Mouse (Mus musculus): ENCODE results near the gene Ankib1. TPM values are rescaled to one million over a fixed set of nuclear protein-coding genes. Genes with fewer than 3 reads are reported as not detected.
A peak's percentile ranks its signal among the peaks of the same experiment; 100 is the strongest.
"Not testable (repeated sequence)": the region's sequence is repeated elsewhere in the genome, so short reads cannot be mapped to it uniquely, and the experiment has no call there.

Ankib1 gene
- polyA plus RNA-seq, 2 experiments from 2014 or later, result 13.7 to 17.5 TPM

GRCm38 (mm10) chr5:3723415-3723814 is 79.3 kb downstream of the Ankib1 start:
- ATAC-seq, result no peak

- no peak for ATAC-seq
Observed at GRCm38 (mm10) chr5:3722873-3723272, 79.9 kb downstream of the Ankib1 start.

- ATAC-seq, result no peak
Observed at GRCm38 (mm10) chr5:3719371-3719770, 83.4 kb downstream of the Ankib1 start.

- ATAC-seq, result no peak
Observed at GRCm38 (mm10) chr5:3715800-3716199, 86.9 kb downstream of the Ankib1 start.

- no peak for ATAC-seq
Observed at GRCm38 (mm10) chr5:3702180-3702579, 100.5 kb downstream of the Ankib1 start.

DNA sequence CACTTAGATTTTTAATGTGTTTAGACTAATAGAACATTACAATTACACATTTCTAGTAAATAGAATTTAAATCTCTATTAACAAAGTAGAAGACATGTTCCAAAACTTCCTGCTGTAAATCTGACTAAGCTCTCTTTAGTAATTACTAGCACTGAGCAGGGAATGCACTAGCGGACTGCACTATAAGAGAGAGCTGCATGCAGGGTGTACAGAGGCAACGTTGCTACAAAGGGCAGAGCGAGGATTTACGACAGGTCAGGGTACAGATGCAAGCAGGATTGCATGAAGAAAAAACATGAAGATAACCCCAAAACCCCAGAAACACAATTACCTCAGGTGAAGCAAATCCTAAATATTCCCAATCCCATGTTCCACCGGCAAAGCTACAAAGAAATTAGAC is 102.7 kb downstream of the Ankib1 start:
- ATAC-seq, result no peak

- no peak for ATAC-seq
Observed at GRCm38 (mm10) chr5:3696031-3696430, 106.7 kb downstream of the Ankib1 start.

DNA sequence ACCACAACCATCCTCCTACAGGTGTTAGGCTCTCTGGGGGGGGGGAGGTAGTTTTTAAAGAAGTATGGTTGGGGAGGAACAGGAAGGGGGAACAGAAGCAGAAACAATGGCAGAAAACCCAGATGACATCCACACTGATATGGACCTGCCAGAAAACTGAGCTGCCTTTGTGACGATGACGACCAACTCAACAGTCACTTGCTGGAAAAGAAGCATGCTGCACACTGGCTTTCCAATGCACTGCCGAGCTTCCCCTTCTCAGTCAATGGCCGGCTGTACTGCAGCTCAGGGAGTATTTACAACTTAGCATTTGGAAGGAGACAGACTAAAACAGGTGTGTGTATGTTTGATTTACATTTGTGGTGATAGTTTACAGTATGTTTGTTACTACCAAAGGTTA is 107.5 kb downstream of the Ankib1 start:
- ATAC-seq, result no peak

GRCm38 (mm10) chr5:3692956-3693355 is 109.8 kb downstream of the Ankib1 start:
- no peak for ATAC-seq

- no peak for ATAC-seq
Observed at GRCm38 (mm10) chr5:3691283-3691682, 111.4 kb downstream of the Ankib1 start.

GRCm38 (mm10) chr5:3688298-3688697 is 114.4 kb downstream of the Ankib1 start:
- no peak for ATAC-seq

GRCm38 (mm10) chr5:3669938-3670554 is 132.7 kb downstream of the Ankib1 start:
- peak; percentile 69 for ATAC-seq

GRCm38 (mm10) chr5:3666585-3666984 is 136.1 kb downstream of the Ankib1 start:
- peak; percentile 72 for ATAC-seq

- ATAC-seq, result no peak
Observed at GRCm38 (mm10) chr5:3665225-3665624, 137.5 kb downstream of the Ankib1 start.

DNA sequence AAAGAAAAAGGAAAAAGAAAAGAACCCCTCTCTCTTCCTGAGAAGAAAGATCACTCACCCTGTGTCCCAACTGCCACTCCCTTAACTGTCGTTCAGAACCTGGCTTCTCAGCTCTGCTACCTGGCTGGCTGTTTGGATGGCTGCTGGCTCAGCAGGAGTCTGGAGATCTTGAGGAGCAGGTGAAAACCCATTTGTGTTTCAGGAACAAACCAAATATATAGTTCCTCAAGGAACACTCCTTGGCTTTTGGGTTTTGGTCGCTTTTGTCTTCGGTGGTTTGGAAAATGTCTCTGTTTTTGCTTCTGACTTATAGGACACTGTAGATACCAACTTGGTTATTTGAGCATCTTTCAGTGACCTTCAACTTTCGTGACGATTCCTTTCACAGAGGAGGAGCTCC is 145.6 kb downstream of the Ankib1 start, which contains the start of gene Gatad1:
Gatad1 (minus strand) TSS at position 101 of the 400 bp plus-strand sequence.
- ATAC-seq, result no peak

DNA sequence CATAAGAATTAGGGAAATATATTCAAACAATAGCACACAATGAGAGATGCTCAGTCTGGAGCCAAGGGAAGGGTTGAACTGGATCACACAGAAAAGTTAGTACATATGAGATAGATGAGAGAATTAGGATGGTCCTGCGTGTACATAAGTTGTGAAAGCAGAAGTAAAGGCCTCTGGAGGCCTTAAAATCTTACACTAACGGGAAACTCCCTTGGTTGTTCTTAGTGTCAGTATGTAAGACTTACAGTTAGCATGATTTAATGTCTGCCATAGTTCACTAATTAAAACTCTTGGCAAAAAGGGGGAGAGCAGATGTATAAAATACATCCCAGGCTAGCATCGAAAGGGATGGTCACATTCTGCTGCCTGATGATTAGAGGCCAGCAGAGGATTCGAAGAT is 148.9 kb downstream of the Ankib1 start:
- no peak for ATAC-seq

GRCm38 (mm10) chr5:3652903-3653575 is 149.7 kb downstream of the Ankib1 start:
- ATAC-seq, result not testable (repeated sequence)

GRCm38 (mm10) chr5:3651621-3652020 is 151.1 kb downstream of the Ankib1 start:
- ATAC-seq, result no peak

- ATAC-seq, result no peak
Observed at GRCm38 (mm10) chr5:3650881-3651280, 151.8 kb downstream of the Ankib1 start, which contains the start of gene Tmbim7. Gene Tmbim7 (plus strand): TSS chr5:3651181.

GRCm38 (mm10) chr5:3648849-3649210 is 153.9 kb downstream of the Ankib1 start:
- ATAC-seq, result no peak

DNA sequence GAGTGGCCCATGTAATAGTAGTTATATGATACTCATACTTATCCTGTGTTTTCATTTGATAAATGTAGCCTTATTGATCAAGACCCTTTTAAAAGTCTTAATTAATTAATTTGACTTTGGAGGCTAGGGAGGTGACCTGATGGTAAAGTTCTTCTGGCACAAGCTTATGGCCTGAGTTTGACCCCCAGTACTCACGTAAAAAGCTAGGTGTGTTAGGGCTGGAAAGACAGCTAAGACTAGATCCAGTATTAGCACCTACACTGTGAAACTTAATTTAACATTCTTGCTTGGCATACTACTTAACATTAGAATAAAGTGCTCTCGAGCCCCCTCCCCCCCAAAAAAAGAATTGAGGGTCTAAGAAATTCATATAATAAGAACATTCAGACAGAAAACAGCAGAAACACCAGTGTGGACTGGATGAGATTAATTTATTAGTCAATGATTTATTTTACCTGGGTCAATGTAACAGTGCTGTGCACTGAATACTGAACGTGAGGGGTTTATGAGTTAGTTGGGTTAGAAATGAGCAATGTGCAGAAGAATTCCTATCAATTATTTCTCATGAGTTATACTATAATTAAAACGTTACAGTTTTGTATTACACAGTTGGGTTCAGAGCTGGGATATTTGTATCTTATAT is 154.4 kb downstream of the Ankib1 start:
- ATAC-seq, result no peak

- peak; percentile 87 for ATAC-seq
Observed at GRCm38 (mm10) chr5:3647708-3648121, 155.0 kb downstream of the Ankib1 start.

DNA sequence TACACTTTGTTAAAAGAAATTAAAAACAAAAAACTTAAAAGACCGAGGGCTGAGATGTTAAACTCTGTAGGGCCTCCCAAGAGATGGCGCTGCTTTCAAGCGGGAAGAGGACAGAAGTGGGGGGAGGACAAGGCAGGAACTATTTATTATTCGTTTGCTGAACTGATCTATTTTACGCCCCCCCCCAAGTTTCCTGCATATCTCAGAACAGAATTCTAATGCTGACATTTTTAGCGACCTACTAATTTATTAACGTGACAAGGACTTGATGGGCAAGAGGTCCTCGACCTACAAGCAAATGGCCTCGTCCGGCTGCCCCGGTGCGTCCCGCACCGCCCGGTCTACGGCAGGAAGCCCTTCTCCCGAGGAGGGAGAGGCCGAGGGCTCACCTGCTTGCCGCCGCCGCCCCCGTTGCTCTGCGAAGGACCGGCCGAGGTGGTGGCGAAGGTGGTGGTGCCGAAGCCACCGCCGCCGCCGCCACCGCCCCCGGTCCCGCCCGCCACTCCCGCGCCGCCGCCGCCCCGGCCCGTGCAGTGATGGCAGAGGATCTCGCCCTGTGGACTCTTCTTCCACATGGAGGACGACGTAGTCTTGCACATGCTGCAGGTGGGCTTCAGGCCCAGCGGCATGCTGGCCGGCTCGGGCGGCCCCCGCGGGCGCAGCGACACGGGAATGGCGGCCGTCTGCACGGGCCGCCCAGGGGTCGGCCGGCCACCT is 155.6 kb downstream of the Ankib1 start:
- peak; percentile 71 for ATAC-seq
